Mouse (Mus musculus): ENCODE results near the gene Nrcam. TPM values are rescaled to one million over a fixed set of nuclear protein-coding genes. Genes with fewer than 3 reads are reported as not detected.

The Nrcam gene
- total and polyA plus RNA-seq, 3 experiments: 0.16 to 0.23 (median 0.20) TPM

DNA sequence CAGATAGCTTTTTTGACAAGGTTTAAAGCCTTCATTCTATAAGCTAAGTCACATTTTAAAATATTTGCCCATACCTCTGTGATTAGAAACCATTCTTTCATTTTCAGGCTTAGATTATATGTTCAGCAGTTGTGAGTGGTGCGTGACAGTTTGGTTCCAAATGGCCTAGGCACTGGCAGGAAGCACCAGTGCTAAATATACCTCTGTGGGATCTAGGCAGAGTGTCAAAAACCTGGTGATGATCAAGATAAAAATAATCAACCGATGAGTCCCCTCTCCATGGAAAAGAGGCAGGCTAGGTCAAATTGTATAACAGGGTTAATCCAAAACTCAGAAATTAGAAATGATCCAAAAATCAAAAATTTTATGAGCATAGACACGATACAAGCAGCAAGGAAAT lies 82.3 kb downstream of the Nrcam start:
- Histone ChIP-seq H3K27ac (no peak overlapping the region), H3K79me2 (replicated peaks; ENCODE audit: control insufficient read depth, insufficient read depth, low read length) (no peaks in the 10 kb centered on the region), H3K4me1 (ENCODE audit: control insufficient read depth, insufficient read depth, low read length) (no peaks in the 10 kb centered on the region), H3K27me3 (ENCODE audit: control insufficient read depth, insufficient read depth, low read length) (no peaks in the 10 kb centered on the region), H3K9ac (ENCODE audit: low read depth, low read length) (no peak overlapping the region), H3K4me3 (no peak overlapping the region), H3K36me3 (ENCODE audit: control insufficient read depth, insufficient read depth, low read length) (no peaks in the 10 kb centered on the region)
- no peak for DNase-seq
- intact Hi-C loops (cut with DNase I): no loop called here
- TF ChIP-seq CTCF (IDR thresholded peaks at IDR 0.05) (no peak), POLR2A (IDR thresholded peaks at IDR 0.05; ENCODE audit: insufficient read depth, low read depth, low read length) (no peak), EP300 (IDR thresholded peaks at IDR 0.05; ENCODE audit: insufficient read depth, low read depth, low read length) (no peak)
- WGBS: 58% methylated on average over 3 of the region's 3 CpGs

- no peaks in the 10 kb centered on the region for H3K79me2 ChIP-seq (replicated peaks; ENCODE audit: control insufficient read depth, insufficient read depth, low read length)
- H3K4me1 ChIP-seq (ENCODE audit: control insufficient read depth, insufficient read depth, low read length): no peaks in the 10 kb centered on the region
- H3K27ac ChIP-seq: no peak overlapping the region
- no peak overlapping the region for H3K9ac ChIP-seq (ENCODE audit: low read depth, low read length)
- no peak for DNase-seq
- intact Hi-C loops (cut with DNase I): no loop called here
- no peaks in the 10 kb centered on the region for H3K27me3 ChIP-seq (ENCODE audit: control insufficient read depth, insufficient read depth, low read length)
- no peak for TF ChIP-seq CTCF (IDR thresholded peaks at IDR 0.05)
- no peak for TF ChIP-seq POLR2A (IDR thresholded peaks at IDR 0.05; ENCODE audit: insufficient read depth, low read depth, low read length)
- no peak for TF ChIP-seq EP300 (IDR thresholded peaks at IDR 0.05; ENCODE audit: insufficient read depth, low read depth, low read length)
- no peaks in the 10 kb centered on the region for H3K36me3 ChIP-seq (ENCODE audit: control insufficient read depth, insufficient read depth, low read length)
- H3K4me3 ChIP-seq: no peak overlapping the region
- 61% methylated on average over 4 of the region's 4 CpGs for WGBS
Measured at GRCm38 (mm10) chr12:44422154-44422866, 93.6 kb downstream of the Nrcam start.

DNA sequence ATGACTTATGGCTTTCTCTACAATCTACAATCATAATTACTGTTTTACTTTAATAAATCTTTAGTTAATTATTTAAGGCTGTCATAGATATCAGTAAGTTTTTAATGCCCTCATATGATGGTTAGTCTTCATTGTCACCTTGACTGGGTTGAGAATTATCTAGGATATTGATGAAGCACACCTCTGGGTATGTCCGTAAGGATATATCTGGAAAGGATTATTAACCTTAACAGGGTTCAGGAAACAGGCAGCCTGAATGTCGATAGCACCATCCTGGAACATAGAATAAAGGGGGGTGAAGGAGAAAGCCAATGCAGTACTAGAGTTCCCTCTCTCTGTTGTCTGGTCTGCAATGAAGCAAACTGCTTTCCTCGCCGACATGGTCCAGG lies 94.2 kb downstream of the Nrcam start:
- H3K79me2 ChIP-seq (replicated peaks; ENCODE audit: control insufficient read depth, insufficient read depth, low read length): no peaks in the 10 kb centered on the region
- no peak for DNase-seq
- TF ChIP-seq POLR2A (IDR thresholded peaks at IDR 0.05; ENCODE audit: insufficient read depth, low read depth, low read length): no peak
- no peak for TF ChIP-seq EP300 (IDR thresholded peaks at IDR 0.05; ENCODE audit: insufficient read depth, low read depth, low read length)
- TF ChIP-seq CTCF (IDR thresholded peaks at IDR 0.05): no peak
- H3K4me1 ChIP-seq (ENCODE audit: control insufficient read depth, insufficient read depth, low read length): no peaks in the 10 kb centered on the region
- intact Hi-C loops (cut with DNase I): no loop called here
- H3K27me3 ChIP-seq (ENCODE audit: control insufficient read depth, insufficient read depth, low read length): no peaks in the 10 kb centered on the region
- no peak overlapping the region for H3K27ac ChIP-seq
- H3K36me3 ChIP-seq (ENCODE audit: control insufficient read depth, insufficient read depth, low read length): no peaks in the 10 kb centered on the region
- H3K4me3 ChIP-seq: no peak overlapping the region
- H3K9ac ChIP-seq (ENCODE audit: low read depth, low read length): no peak overlapping the region
- 79% methylated on average over 4 of the region's 4 CpGs for WGBS

GRCm38 (mm10) chr12:44424011-44424410 lies 95.3 kb downstream of the Nrcam start:
- Histone ChIP-seq H3K9ac (ENCODE audit: low read depth, low read length) (no peak overlapping the region), H3K36me3 (ENCODE audit: control insufficient read depth, insufficient read depth, low read length) (no peaks in the 10 kb centered on the region), H3K4me1 (ENCODE audit: control insufficient read depth, insufficient read depth, low read length) (no peaks in the 10 kb centered on the region), H3K27me3 (ENCODE audit: control insufficient read depth, insufficient read depth, low read length) (no peaks in the 10 kb centered on the region), H3K27ac (no peak overlapping the region), H3K4me3 (no peak overlapping the region), H3K79me2 (replicated peaks; ENCODE audit: control insufficient read depth, insufficient read depth, low read length) (no peaks in the 10 kb centered on the region)
- intact Hi-C loops (cut with DNase I): no loop called here
- TF ChIP-seq POLR2A (IDR thresholded peaks at IDR 0.05; ENCODE audit: insufficient read depth, low read depth, low read length) (no peak), EP300 (IDR thresholded peaks at IDR 0.05; ENCODE audit: insufficient read depth, low read depth, low read length) (no peak), CTCF (IDR thresholded peaks at IDR 0.05) (no peak)
- 72% methylated on average over 3 of the region's 3 CpGs for WGBS
- no peak for DNase-seq

DNA sequence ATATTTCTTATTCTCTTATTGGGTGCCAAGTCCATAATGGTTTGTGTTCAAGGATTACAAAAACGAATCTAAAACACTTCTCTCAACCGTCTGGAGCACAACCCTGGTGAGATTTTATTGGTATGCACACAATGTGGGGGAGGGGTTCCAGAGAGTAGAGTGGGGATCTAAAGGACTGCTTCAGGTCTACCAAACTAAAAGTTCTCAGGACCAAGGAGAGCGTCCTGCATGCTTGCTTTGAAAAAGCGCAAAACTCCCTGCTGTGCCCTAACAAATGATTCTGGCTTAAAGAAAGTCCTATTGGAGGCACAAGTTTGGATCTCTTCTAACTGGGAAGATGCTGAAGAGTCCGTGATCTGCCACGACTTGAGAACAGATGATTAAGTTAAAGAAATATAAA lies 96.4 kb downstream of the Nrcam start:
- Histone ChIP-seq H3K79me2 (replicated peaks; ENCODE audit: control insufficient read depth, insufficient read depth, low read length) (no peaks in the 10 kb centered on the region), H3K4me1 (ENCODE audit: control insufficient read depth, insufficient read depth, low read length) (no peaks in the 10 kb centered on the region), H3K4me3 (no peak overlapping the region), H3K36me3 (ENCODE audit: control insufficient read depth, insufficient read depth, low read length) (no peaks in the 10 kb centered on the region), H3K27ac (no peak overlapping the region), H3K9ac (ENCODE audit: low read depth, low read length) (no peak overlapping the region), H3K27me3 (ENCODE audit: control insufficient read depth, insufficient read depth, low read length) (no peaks in the 10 kb centered on the region)
- intact Hi-C loops (cut with DNase I): no loop called here
- no peak for TF ChIP-seq EP300 (IDR thresholded peaks at IDR 0.05; ENCODE audit: insufficient read depth, low read depth, low read length)
- no peak for TF ChIP-seq POLR2A (IDR thresholded peaks at IDR 0.05; ENCODE audit: insufficient read depth, low read depth, low read length)
- no peak for TF ChIP-seq CTCF (IDR thresholded peaks at IDR 0.05)
- 4% methylated on average over 6 of the region's 6 CpGs for WGBS
- no peak for DNase-seq

DNA sequence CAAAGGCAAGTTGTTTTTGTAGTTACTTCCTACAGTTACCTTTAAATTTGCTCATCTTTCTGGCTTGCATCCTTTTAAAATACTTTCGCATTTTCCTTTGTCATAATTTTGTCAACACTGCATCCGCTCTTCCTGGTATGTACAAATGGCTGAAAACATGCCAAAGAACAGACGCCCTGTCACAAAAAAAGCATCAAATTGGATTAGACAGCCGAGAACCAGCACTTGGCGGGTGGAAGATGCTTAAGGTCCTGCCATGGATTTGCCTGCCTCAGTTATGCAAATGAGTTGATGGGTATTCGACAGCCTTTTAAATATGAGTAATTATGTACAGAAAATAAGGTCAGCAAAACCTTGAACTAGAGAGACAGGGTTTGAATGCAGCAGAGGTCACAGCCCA lies 101.7 kb downstream of the Nrcam start:
- Histone ChIP-seq H3K79me2 (replicated peaks; ENCODE audit: control insufficient read depth, insufficient read depth, low read length) (no peaks in the 10 kb centered on the region), H3K4me3 (no peak overlapping the region), H3K9ac (ENCODE audit: low read depth, low read length) (no peak overlapping the region), H3K27ac (no peak overlapping the region), H3K36me3 (ENCODE audit: control insufficient read depth, insufficient read depth, low read length) (no peaks in the 10 kb centered on the region), H3K4me1 (ENCODE audit: control insufficient read depth, insufficient read depth, low read length) (no peaks in the 10 kb centered on the region), H3K27me3 (ENCODE audit: control insufficient read depth, insufficient read depth, low read length) (no peaks in the 10 kb centered on the region)
- TF ChIP-seq EP300 (IDR thresholded peaks at IDR 0.05; ENCODE audit: insufficient read depth, low read depth, low read length): no peak
- TF ChIP-seq CTCF (IDR thresholded peaks at IDR 0.05): no peak
- TF ChIP-seq POLR2A (IDR thresholded peaks at IDR 0.05; ENCODE audit: insufficient read depth, low read depth, low read length): no peak
- WGBS: 72% methylated on average over 6 of the region's 6 CpGs
- intact Hi-C loops (cut with DNase I): no loop called here
- DNase-seq: no peak
